Mouse (Mus musculus): ENCODE measurements around the gene Cfap46. TPM values are rescaled to one million over a fixed set of nuclear protein-coding genes. Genes with fewer than 3 reads are reported as not detected.

Cfap46 gene
- total RNA-seq (2021), result 1 to 10 TPM; 3.4 to 3.9 TPM
- long read RNA-seq, partial matches to known transcripts, result 0 of 1 reads
- long read RNA-seq, other reads (novel, unspliced or antisense), result 1 of 1 reads

DNA sequence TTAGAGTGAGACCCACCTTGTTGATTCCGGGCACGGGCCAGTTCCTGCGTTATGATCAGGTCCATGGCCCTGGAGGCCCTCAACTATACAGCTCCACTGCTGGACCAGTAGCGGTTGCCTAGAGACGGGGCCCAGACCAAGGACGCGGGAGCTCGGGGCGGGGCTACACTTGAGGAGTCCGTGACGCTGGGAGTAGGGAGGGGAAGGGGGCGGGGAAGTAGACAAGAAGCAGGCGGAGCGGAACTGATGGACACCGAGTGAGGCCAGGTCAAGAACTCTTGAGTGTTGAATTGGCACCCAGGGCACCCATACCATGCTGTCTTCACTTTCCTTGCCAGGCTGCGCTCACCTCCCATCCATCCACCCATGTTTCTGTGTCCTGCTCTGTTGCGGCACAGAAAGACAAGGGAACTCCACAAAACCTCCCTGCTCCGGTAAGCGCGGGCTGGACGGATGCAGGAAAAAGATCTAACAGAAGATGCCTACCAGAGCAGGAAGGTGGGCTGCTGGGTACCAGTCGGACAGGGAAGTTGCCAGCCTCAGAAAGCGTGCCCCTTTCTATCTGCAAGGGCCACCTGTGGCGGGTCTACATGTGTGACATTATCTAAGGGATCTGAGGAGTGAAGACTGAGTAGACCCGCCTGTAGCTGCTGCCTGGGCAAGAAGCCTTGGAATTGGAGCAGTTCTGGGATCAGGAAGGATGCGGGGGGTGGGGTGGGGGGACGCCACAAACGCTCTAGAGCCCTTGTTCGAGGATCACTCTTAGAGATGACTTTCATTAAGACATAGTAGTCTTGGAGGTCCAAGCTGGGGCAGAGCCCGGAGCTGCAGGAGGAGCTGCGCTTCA, at the start of gene Cfap46:
Cfap46 (minus strand) TSS at position 112 of the 847 bp plus-strand sequence.
- DNase-seq (ENCODE audit: low spot score in 2 of 2), result peak; percentile 53 to 69

DNA sequence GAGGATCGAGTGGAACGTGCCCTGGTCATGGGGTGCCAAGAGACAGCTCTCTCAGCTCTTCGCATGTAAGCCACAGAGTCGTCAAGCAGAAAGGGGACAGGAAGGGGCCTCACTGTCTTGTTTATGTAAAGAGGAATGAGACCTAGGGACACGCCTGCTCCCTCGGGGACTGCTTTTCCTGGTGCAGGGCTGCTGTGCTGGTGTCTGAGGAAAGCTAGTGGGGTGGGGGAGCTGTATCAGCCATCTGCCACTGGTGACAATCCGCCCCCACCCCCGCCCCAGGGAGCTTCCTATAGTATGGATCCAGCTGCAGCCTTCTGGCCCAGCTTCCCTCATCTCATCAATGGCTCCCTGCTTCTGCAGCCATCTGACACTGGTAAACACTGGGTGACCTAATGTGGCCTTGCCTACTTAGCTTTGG, 47.7 kb upstream of the Cfap46 start:
- no peak for DNase-seq (ENCODE audit: low spot score in 2 of 2)

GRCm38 (mm10) chr7:139727072-139727471, 43.5 kb upstream of the Cfap46 start:
- no peak for DNase-seq (ENCODE audit: low spot score in 2 of 2)

DNA sequence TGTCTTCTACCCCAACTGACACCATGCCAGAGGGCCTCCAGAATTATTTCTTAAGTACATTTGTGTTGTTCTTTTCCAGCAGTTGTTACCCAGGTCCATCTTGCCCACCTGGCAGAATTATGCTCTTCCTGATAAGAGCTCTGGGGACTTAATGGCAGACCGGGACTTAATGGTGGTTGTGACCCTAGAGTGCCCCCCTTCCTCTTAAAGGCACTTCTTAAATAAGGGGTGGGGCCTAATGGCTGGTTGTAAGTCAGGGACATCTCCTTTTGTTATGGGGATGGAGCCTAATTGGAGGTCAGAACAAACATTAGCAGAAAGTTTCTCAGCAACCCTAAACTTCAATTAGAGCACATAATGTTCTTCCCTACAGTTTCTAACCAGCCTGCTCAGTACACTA, 42.0 kb upstream of the Cfap46 start:
- no peak for DNase-seq (ENCODE audit: low spot score in 2 of 2)

GRCm38 (mm10) chr7:139723986-139724385, 40.4 kb upstream of the Cfap46 start:
- no peak for DNase-seq (ENCODE audit: low spot score in 2 of 2)

- no peak for DNase-seq (ENCODE audit: low spot score in 2 of 2)
These were observed 37.6 kb upstream of the Cfap46 start for GRCm38 (mm10) chr7:139721196-139721595.

DNA sequence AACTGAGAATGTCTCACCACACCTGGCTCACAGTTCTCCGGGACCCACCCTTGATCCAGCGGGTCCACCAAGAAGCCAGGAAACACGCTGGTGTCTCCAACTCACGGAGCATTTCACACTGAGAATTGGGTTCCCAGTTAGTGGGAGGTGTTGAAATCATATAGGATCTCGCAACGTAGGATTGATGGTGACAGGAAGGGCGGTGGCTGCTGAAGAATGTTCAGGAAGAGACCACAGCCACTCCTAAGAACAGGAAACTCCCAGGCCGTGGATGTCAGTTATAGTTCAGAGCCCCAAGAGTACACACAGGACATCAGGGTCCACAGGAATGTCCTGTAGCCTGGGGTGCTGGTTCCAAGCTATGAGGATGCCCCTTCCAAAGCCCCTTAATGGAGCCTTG, 34.2 kb upstream of the Cfap46 start:
- no peak for DNase-seq (ENCODE audit: low spot score in 2 of 2)

DNA sequence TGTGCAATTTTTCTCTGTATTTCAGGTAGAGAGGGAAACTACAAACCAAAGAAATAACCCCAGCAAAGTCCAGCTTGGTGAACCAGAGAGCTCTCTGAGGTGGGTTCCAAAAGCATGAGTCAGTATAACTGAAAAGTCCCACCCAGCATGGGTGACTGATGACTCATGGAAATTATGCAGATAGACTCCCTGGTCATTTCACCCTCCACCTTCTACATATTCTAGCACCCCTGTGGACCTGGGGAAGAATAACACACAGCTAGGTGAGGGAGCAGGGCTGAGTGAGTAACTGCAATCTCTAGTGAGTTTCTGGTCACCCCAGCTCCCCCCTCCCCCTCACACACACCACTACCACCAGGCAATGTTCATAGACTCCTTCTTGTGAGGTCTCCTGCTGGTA, 28.2 kb upstream of the Cfap46 start:
- DNase-seq (ENCODE audit: low spot score in 2 of 2), result no peak

GRCm38 (mm10) chr7:139706411-139707120, 22.9 kb upstream of the Cfap46 start:
- peak; percentile 25 to 54 for DNase-seq (ENCODE audit: low spot score in 2 of 2)

GRCm38 (mm10) chr7:139705781-139706180, 22.2 kb upstream of the Cfap46 start:
- peak in 1 of 2 experiments; percentile 8 for DNase-seq (ENCODE audit: low spot score in 2 of 2)

GRCm38 (mm10) chr7:139705081-139705480, 21.5 kb upstream of the Cfap46 start:
- peak in 1 of 2 experiments; percentile 9 for DNase-seq (ENCODE audit: low spot score in 2 of 2)

DNA sequence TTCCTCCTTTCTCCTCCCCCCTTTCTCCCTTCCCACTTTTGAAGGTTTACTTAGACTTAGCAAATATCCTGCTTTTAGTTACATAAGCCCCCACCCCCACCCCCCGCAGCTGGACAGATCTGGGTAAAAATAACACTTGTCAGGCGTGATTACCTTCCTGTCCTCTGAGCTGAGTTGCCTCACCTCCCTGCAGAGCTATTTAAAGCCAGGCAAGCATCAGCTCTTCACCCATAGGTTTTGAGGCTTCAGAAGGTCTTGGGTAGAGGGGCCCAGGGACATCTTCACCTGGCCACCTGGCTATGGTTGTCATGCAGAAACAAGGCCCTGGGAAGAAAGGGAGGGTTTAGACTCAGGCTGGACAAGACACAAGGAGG, 20.2 kb upstream of the Cfap46 start:
- no peak for DNase-seq (ENCODE audit: low spot score in 2 of 2)

DNA sequence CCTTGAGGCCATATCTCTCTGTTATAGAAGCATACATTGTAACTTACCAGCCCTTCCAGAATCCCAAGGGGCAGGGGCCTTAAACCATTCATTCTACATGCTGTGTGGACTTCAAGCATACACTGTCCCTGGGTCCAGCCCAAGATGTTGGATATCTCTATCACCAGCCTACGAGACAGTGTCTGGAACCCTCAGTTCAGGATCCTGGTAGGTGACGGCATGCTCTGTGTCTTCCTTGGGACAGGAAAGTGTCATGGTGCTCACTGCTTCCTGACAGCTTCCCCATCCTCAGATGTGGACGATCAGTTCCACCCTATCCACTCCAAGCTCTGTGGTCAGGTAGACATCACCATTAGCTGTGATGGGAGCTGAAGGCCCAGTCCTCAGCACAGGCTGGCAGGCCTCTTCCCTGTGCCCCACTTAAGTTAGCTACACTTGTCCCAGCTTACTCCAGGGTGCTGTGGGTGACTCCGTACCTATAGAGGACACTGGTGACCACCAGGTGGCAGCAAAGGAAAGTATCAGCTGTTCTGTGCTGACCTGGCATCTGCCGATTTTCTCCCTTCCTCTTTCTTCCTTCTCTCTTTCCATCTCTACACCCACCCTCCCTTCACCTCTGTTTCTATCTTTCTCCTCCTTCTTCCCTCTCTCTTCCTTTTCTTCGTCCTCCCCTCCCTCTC, 19.7 kb upstream of the Cfap46 start:
- peak; percentile 87 to 89 for DNase-seq (ENCODE audit: low spot score in 2 of 2)

- no peak for DNase-seq (ENCODE audit: low spot score in 2 of 2)
These were observed 18.2 kb upstream of the Cfap46 start for GRCm38 (mm10) chr7:139701651-139702301.

GRCm38 (mm10) chr7:139692641-139693294, 9.2 kb upstream of the Cfap46 start:
- peak in 1 of 2 experiments; percentile 20 for DNase-seq (ENCODE audit: low spot score in 2 of 2)

GRCm38 (mm10) chr7:139692211-139692610, 8.6 kb upstream of the Cfap46 start:
- DNase-seq (ENCODE audit: low spot score in 2 of 2), result no peak

- no peak for DNase-seq (ENCODE audit: low spot score in 2 of 2)
These were observed 1.7 kb upstream of the Cfap46 start for GRCm38 (mm10) chr7:139685336-139685735.

GRCm38 (mm10) chr7:139684553-139684929, 924 bp upstream of the Cfap46 start:
- peak; percentile 85 to 91 for DNase-seq (ENCODE audit: low spot score in 2 of 2)

DNA sequence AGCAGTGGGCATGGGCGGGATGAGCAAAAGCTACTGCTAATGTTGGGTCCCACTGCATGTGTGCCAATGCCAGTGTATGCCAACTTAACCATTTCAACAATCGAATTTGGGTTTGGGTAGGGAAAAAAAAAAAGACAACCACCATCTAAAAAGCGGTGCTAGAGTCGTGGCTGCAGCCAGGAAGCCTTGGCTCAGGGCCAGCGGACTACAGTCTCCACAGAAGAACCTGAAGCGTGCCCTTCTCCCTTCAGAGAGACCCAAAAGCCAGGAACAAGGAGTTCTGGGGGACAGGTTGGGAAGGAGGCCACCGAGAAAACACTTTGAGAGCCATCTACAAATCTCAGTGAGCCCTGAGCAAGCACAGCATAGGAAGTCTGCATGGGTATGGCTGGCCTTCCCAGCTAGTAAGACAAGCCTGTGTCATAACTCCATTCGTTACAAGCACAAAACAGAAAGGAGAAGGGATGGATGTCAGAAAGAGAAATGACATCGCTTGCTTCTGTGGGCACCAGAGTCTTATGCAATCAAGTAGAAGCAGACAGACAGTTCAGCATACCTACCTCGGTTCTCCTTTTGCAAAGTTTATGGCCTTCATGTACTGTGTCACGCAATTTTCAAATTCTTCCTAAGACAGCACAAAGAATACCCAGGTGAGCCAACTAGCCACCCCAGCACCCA, 1.6 kb downstream of the Cfap46 start:
- DNase-seq (ENCODE audit: low spot score in 2 of 2), result no peak

DNA sequence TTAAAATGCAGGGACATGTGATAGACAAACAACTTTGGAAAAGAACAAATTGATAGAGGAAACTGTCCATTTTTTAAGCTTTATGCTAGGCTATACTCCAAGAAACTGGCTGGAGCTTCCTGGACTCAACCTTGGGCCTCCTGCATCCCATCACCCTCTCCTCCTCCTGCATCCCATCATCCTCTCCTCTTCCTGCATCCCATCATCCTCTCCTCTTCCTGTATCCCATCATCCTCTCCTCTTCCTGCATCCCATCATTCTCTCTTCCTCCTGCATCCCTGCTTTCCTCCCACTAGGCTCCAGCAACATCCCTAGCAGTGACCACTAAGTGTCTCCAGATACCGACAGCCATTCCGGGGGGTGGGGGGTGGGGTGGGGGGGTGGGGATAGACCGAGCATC, 7.2 kb downstream of the Cfap46 start:
- DNase-seq (ENCODE audit: low spot score in 2 of 2), result no peak

Measured in layer of hippocampus, postnatal 10 days (tissue).